Mouse (Mus musculus): ENCODE measurements at regions not wholly inside any gene's neighbourhood (a gene's known extent, or its start where the extent isn't known, plus 50 kb on each side); places are given as distances from the start of the nearest gene placed in this dataset.

DNA sequence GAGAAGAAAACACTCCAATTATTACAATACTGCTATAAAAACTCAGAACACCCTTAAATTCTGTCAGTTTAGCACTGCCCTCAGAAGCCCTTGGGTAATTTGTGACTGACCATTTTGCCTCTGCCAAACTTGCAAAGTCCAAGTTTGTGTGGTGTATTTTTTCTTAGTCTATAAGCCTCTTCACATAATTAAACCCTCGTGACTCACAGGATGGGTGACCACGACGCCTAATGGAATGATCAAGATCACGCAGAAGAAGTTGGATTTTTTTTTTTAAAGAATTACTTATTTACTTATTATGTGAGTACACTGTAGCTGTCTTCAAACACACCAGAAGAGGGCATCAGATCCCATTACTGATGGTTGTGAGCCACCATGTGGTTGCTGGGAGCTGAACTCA is 214.4 kb upstream of the Smim15 start:
- no peaks in the 10 kb centered on the region for H3K27me3 ChIP-seq (ENCODE audit: insufficient read depth, low read length)
- H3K36me3 ChIP-seq (ENCODE audit: insufficient read depth, low read length) = no peaks in the 10 kb centered on the region
- no peaks in the 10 kb centered on the region for H3K9me3 ChIP-seq (ENCODE audit: low read length)
- TF ChIP-seq CTCF (conservative IDR thresholded peaks at IDR 0.05; ENCODE audit: low read length) = no peak
- TF ChIP-seq POU5F1 (IDR thresholded peaks at IDR 0.05; ENCODE audit: borderline replicate concordance, low read length) = no peak
- TF ChIP-seq NANOG (IDR thresholded peaks at IDR 0.05; ENCODE audit: borderline replicate concordance, low read length) = no peak
- no peak overlapping the region for H3K4me3 ChIP-seq (replicated peaks; ENCODE audit: low read length)
- H3K4me1 ChIP-seq (replicated peaks; ENCODE audit: low read depth, low read length) = peaks cover 71% of the 10 kb centered on the region

- H3K27me3 ChIP-seq (ENCODE audit: insufficient read depth, low read length) = no peaks in the 10 kb centered on the region
- TF ChIP-seq POU5F1 (IDR thresholded peaks at IDR 0.05; ENCODE audit: borderline replicate concordance, low read length) (no peak), NANOG (IDR thresholded peaks at IDR 0.05; ENCODE audit: borderline replicate concordance, low read length) (no peak), CTCF (conservative IDR thresholded peaks at IDR 0.05; ENCODE audit: low read length) (no peak)
- H3K4me3 ChIP-seq (replicated peaks; ENCODE audit: low read length) = no peak overlapping the region
- H3K4me1 ChIP-seq (replicated peaks; ENCODE audit: low read depth, low read length) = peaks cover 77% of the 10 kb centered on the region
- H3K9me3 ChIP-seq (ENCODE audit: low read length) = no peaks in the 10 kb centered on the region
- H3K36me3 ChIP-seq (ENCODE audit: insufficient read depth, low read length) = no peaks in the 10 kb centered on the region
Observed at GRCm38 (mm10) chr13:107825636-107826035, 218.6 kb upstream of the Smim15 start.

DNA sequence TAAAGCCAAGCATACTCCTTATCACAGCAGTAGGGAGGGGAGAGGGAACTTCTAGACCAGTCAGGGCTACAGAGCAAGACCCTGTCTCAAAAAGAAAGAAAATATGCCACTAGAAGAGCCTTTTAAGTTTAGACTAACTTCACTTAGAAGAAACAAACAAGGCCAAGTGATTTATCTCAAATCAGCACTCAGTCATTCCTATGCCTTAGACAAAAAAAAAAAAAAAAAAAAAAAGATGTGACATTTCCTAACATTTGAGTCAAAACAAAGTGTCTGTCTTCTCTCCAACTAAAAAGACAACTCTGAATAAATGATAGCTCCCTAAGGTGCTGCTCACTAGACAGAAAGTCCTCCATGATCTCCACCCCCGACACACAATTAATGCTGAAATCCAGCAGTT is 220.9 kb upstream of the Smim15 start:
- no peak for TF ChIP-seq NANOG (IDR thresholded peaks at IDR 0.05; ENCODE audit: borderline replicate concordance, low read length)
- no peak for TF ChIP-seq POU5F1 (IDR thresholded peaks at IDR 0.05; ENCODE audit: borderline replicate concordance, low read length)
- no peak for TF ChIP-seq CTCF (conservative IDR thresholded peaks at IDR 0.05; ENCODE audit: low read length)
- H3K4me1 ChIP-seq (replicated peaks; ENCODE audit: low read depth, low read length) = peaks cover 58% of the 10 kb centered on the region
- no peaks in the 10 kb centered on the region for H3K36me3 ChIP-seq (ENCODE audit: insufficient read depth, low read length)
- H3K4me3 ChIP-seq (replicated peaks; ENCODE audit: low read length) = no peak overlapping the region
- H3K27me3 ChIP-seq (ENCODE audit: insufficient read depth, low read length) = no peaks in the 10 kb centered on the region
- no peaks in the 10 kb centered on the region for H3K9me3 ChIP-seq (ENCODE audit: low read length)

- H3K4me3 ChIP-seq (replicated peaks; ENCODE audit: low read length) = no peak overlapping the region
- peaks cover 47% of the 10 kb centered on the region for H3K4me1 ChIP-seq (replicated peaks; ENCODE audit: low read depth, low read length)
- no peak for TF ChIP-seq NANOG (IDR thresholded peaks at IDR 0.05; ENCODE audit: borderline replicate concordance, low read length)
- TF ChIP-seq CTCF (conservative IDR thresholded peaks at IDR 0.05; ENCODE audit: low read length) = no peak
- TF ChIP-seq POU5F1 (IDR thresholded peaks at IDR 0.05; ENCODE audit: borderline replicate concordance, low read length) = no peak
- H3K9me3 ChIP-seq (ENCODE audit: low read length) = no peaks in the 10 kb centered on the region
- H3K27me3 ChIP-seq (ENCODE audit: insufficient read depth, low read length) = no peaks in the 10 kb centered on the region
- no peaks in the 10 kb centered on the region for H3K36me3 ChIP-seq (ENCODE audit: insufficient read depth, low read length)
Observed at GRCm38 (mm10) chr13:107822198-107822597, 222.0 kb upstream of the Smim15 start.

GRCm38 (mm10) chr13:107813562-107814161 is 230.6 kb upstream of the Smim15 start:
- Histone ChIP-seq H3K36me3 (ENCODE audit: insufficient read depth, low read length) (no peaks in the 10 kb centered on the region), H3K27me3 (ENCODE audit: insufficient read depth, low read length) (no peaks in the 10 kb centered on the region), H3K4me1 (replicated peaks; ENCODE audit: low read depth, low read length) (peaks cover 13% of the 10 kb centered on the region), H3K9me3 (ENCODE audit: low read length) (no peaks in the 10 kb centered on the region), H3K4me3 (replicated peaks; ENCODE audit: low read length) (no peak overlapping the region)
- TF ChIP-seq NANOG (IDR thresholded peaks at IDR 0.05; ENCODE audit: borderline replicate concordance, low read length) (no peak), POU5F1 (IDR thresholded peaks at IDR 0.05; ENCODE audit: borderline replicate concordance, low read length) (no peak), CTCF (conservative IDR thresholded peaks at IDR 0.05; ENCODE audit: low read length) (no peak)

- Histone ChIP-seq H3K27me3 (ENCODE audit: insufficient read depth, low read length) (no peaks in the 10 kb centered on the region), H3K36me3 (ENCODE audit: insufficient read depth, low read length) (no peaks in the 10 kb centered on the region), H3K4me1 (replicated peaks; ENCODE audit: low read depth, low read length) (peaks cover 19% of the 10 kb centered on the region), H3K9me3 (ENCODE audit: low read length) (no peaks in the 10 kb centered on the region), H3K4me3 (replicated peaks; ENCODE audit: low read length) (no peak overlapping the region)
- TF ChIP-seq POU5F1 (IDR thresholded peaks at IDR 0.05; ENCODE audit: borderline replicate concordance, low read length) (no peak), NANOG (IDR thresholded peaks at IDR 0.05; ENCODE audit: borderline replicate concordance, low read length) (no peak), CTCF (conservative IDR thresholded peaks at IDR 0.05; ENCODE audit: low read length) (no peak)
Observed at GRCm38 (mm10) chr13:107812014-107812413, 232.2 kb upstream of the Smim15 start.

GRCm38 (mm10) chr13:107810802-107811192 is 233.4 kb upstream of the Smim15 start:
- TF ChIP-seq POU5F1 (IDR thresholded peaks at IDR 0.05; ENCODE audit: borderline replicate concordance, low read length) = no peak
- no peak for TF ChIP-seq CTCF (conservative IDR thresholded peaks at IDR 0.05; ENCODE audit: low read length)
- TF ChIP-seq NANOG (IDR thresholded peaks at IDR 0.05; ENCODE audit: borderline replicate concordance, low read length) = no peak
- Histone ChIP-seq H3K4me3 (replicated peaks; ENCODE audit: low read length) (no peak overlapping the region), H3K9me3 (ENCODE audit: low read length) (no peaks in the 10 kb centered on the region), H3K36me3 (ENCODE audit: insufficient read depth, low read length) (no peaks in the 10 kb centered on the region), H3K27me3 (ENCODE audit: insufficient read depth, low read length) (no peaks in the 10 kb centered on the region), H3K4me1 (replicated peaks; ENCODE audit: low read depth, low read length) (peaks cover 21% of the 10 kb centered on the region)

DNA sequence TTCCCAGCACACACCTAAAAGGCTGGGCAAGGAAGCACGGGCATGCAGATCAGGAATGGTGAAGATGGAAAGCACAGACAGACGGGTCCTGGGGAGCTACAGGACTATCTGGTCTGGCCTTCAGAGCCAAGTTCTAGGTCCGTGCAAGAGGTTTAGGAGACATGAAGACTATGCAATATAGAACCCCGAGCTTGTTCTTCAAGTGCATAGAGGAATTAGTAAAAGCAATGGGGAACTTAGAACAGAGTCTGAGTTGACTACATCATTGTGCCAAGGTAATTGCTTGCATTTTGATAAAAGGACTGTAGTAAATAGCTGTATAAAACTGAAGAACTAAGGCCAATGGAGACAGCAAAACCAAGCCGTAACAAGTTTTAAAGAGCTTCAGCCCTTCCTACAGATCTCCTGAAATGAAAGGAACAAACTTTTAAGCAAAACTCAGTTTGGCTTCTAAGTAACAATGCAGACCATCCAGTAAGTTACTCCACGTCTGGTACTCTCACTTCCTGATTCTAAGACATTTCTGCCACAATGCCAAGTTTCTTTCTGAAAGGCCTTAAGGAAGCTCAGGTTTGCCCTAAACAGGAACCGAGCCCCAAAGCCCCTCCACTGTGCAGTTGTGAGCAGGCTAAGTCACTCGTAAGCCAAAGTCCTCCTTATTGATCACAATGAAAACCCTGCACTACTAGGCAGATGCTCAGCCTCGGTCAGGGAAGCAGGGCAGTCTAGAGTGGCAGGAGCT is 234.0 kb upstream of the Smim15 start:
- Histone ChIP-seq H3K9me3 (ENCODE audit: low read length) (no peaks in the 10 kb centered on the region), H3K36me3 (ENCODE audit: insufficient read depth, low read length) (no peaks in the 10 kb centered on the region), H3K4me3 (replicated peaks; ENCODE audit: low read length) (no peak overlapping the region), H3K4me1 (replicated peaks; ENCODE audit: low read depth, low read length) (peaks cover 21% of the 10 kb centered on the region), H3K27me3 (ENCODE audit: insufficient read depth, low read length) (no peaks in the 10 kb centered on the region)
- TF ChIP-seq CTCF (conservative IDR thresholded peaks at IDR 0.05; ENCODE audit: low read length) (no peak), POU5F1 (IDR thresholded peaks at IDR 0.05; ENCODE audit: borderline replicate concordance, low read length) (no peak), NANOG (IDR thresholded peaks at IDR 0.05; ENCODE audit: borderline replicate concordance, low read length) (no peak)

All from E14TG2a.4 (cell line).